Mouse (Mus musculus) small intestine, adult 2 months (tissue): Measurements from ENCODE around the gene Nufip1.

Source experiments
- CTCF ChIP-seq: fragments of 200-500 bp; IDR thresholded peaks from 2 replicates; pipeline ENCODE4 v1.5.1; 2012; ENCODE audit warnings: low read depth, mild to moderate bottlenecking, control low read depth, inconsistent platforms, low read length, moderate library complexity, mixed read lengths; ENCODE audit not compliant: insufficient replicate concordance, insufficient read length; ENCODE audit errors: extremely low read depth
- POLR2A ChIP-seq: fragments of 200-500 bp; IDR thresholded peaks from 2 replicates; pipeline ENCODE4 v1.6.1; 2012; ENCODE audit warnings: low read depth, mild to moderate bottlenecking, control low read depth, inconsistent platforms, low read length, moderate library complexity

GRCm38 (mm10) chr14:76185358-76185757 is 74.7 kb downstream of the Nufip1 start:
- TF ChIP-seq CTCF, result no peak
- TF ChIP-seq POLR2A, result no peak
